Mouse (Mus musculus): ENCODE measurements around the gene Gm21319.
"Not testable (repeated sequence)": the region's sequence is repeated elsewhere in the genome, so short reads cannot be mapped to it uniquely, and the experiment has no call there.

The Gm21319 gene

GRCm38 (mm10) chr12:87775655-87776054 lies at the start of gene Gm21319:
TSS of gene Gm21319 (minus strand) at chr12:87775755.
- not testable (repeated sequence) for DNase-seq

GRCm38 (mm10) chr12:87816277-87816676 lies 40.7 kb upstream of the Gm21319 start, which contains the start of gene BB287469:
TSS of gene BB287469 (plus strand) at chr12:87816577.
- not testable (repeated sequence) for DNase-seq

DNA sequence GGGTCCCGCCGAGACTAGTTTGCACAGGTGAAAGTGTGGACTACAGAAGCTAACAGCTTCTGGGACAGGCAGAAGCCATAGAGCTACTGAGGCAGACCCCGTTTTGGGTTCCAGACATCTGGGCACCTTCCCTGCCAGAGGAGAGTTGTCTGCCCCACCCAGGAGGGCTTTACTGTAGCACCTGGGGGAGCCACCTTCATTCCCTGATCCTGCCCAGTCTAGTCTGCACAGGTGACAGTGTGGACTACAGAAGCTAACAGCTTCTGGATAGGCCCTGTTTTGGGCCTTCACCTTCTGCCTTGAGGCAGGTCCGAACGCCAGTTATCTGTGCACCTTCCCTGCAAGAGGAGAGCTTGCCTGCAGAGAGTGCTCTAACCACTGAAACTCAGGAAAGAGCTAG lies 22.4 kb upstream of the Gm21319 start:
- DNase-seq = not testable (repeated sequence)

GRCm38 (mm10) chr12:87795212-87795611 lies 19.7 kb upstream of the Gm21319 start, which contains the start of gene Gm21936:
TSS of gene Gm21936 (plus strand) at chr12:87795512.
- DNase-seq = not testable (repeated sequence)

All from thymus, postnatal 4 days (tissue).